Mouse (Mus musculus): ENCODE data around the gene Colca2. TPM values are rescaled to one million over a fixed set of nuclear protein-coding genes. Genes with fewer than 3 reads are reported as not detected.

The Colca2 gene
- polyA plus RNA-seq, 1 experiment, result 7.2 TPM

DNA sequence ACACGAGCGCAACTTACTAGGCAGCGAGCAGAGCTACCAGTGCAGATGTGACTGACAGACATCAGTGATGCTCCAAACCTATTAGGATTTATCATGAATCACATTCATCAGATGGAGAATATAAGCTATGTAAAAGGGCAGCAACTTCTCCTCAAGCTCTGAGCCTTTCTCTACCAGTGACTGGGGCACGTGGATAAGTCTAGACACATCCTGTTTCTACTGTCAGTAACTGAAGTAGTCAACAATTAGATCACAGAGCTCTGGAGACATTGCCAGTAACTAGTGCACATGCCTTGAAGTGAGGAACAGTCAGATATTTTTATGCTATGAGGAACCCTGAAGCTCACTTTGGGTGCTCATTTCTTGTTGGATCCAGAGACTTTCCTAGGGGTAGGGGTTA is 39.0 kb upstream of the Colca2 start:
- Histone ChIP-seq H3K4me1 (ENCODE audit: control insufficient read depth, insufficient read depth, low read length) (no peaks in the 10 kb centered on the region), H3K36me3 (ENCODE audit: control insufficient read depth, insufficient read depth, low read length) (no peaks in the 10 kb centered on the region), H3K27me3 (ENCODE audit: control insufficient read depth, insufficient read depth, low read length) (no peaks in the 10 kb centered on the region), H3K4me3 (ENCODE audit: control insufficient read depth, low read depth, low read length) (no peak overlapping the region), H3K27ac (ENCODE audit: control insufficient read depth, insufficient read depth, low read depth, low read length) (no peak overlapping the region)
- TF ChIP-seq CTCF (IDR thresholded peaks at IDR 0.05; ENCODE audit: control insufficient read depth, insufficient read depth, insufficient replicate concordance, low read depth, low read length) (no peak), POLR2A (IDR thresholded peaks at IDR 0.05; ENCODE audit: control insufficient read depth, low read depth, low read length) (no peak)

DNA sequence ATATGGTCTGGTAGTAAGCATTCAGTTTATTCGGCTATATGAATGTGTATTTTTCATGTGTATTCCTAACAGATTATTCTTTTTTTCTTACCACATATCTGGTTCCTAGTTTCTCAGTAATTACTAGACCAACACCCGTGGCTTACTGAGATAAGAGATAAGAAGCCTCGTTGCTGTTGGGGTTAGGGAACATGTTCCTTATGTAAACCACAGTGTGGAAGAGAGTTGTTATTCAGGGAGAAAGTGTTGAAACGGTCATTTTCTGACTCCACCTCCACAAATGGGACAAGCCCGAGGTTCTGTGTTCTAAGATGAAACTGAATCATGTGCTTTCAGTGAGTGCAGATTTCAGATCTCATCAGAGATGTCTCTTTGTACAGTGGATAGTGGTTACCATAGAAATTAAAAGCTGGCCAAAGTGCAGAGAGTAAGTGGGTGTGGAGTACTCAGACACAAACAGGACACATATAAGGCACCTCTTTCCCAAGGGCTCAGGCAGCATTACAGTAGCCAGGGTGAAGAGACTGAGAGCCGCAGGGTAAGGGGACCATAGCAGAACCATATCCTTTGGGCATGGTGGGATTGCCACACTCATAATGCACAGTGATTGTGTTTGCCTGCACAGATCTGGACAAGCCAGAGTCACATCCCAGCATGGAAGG is 37.2 kb upstream of the Colca2 start:
- Histone ChIP-seq H3K4me3 (ENCODE audit: control insufficient read depth, low read depth, low read length) (no peak overlapping the region), H3K4me1 (ENCODE audit: control insufficient read depth, insufficient read depth, low read length) (no peaks in the 10 kb centered on the region), H3K36me3 (ENCODE audit: control insufficient read depth, insufficient read depth, low read length) (no peaks in the 10 kb centered on the region), H3K27me3 (ENCODE audit: control insufficient read depth, insufficient read depth, low read length) (no peaks in the 10 kb centered on the region), H3K27ac (ENCODE audit: control insufficient read depth, insufficient read depth, low read depth, low read length) (no peak overlapping the region)
- TF ChIP-seq POLR2A (IDR thresholded peaks at IDR 0.05; ENCODE audit: control insufficient read depth, low read depth, low read length), result no peak
- TF ChIP-seq CTCF (IDR thresholded peaks at IDR 0.05; ENCODE audit: control insufficient read depth, insufficient read depth, insufficient replicate concordance, low read depth, low read length), result no peak

DNA sequence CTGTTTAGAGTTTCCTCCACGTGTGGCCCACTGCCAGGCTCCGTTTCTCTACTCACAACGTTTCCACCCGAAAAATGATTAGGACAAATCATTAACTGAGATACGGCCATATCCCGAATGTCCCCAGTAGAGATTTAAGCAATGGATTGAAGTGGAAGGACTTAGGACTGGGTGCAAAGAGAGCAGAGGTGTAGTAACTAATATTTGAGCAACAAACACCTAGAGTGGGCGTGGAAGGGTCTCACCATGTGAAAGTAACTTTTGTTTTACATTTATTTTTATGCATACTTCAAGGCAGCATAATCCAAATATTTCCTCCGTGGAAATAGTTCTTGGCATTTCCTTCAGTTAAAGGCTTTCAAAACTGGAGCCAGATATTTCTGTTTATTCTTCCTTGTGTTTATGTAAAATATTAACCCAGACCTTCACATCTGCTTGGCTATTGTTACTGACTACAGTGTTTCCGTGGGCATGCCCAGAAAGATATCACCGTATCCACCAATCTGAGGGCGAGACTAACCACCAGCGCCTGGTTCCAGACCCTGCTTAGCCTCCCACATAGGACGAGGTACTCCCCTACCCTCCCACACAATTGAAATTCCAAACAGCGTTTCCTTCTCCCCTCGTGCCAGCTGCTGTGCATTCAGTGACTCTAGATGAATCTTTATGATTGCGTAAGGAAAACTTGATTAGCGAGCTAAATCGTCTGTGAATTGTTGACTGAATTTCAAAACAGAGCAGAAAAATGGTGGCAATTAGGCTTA is 34.4 kb upstream of the Colca2 start:
- no peaks in the 10 kb centered on the region for H3K36me3 ChIP-seq (ENCODE audit: control insufficient read depth, insufficient read depth, low read length)
- no peaks in the 10 kb centered on the region for H3K27me3 ChIP-seq (ENCODE audit: control insufficient read depth, insufficient read depth, low read length)
- H3K4me1 ChIP-seq (ENCODE audit: control insufficient read depth, insufficient read depth, low read length), result no peaks in the 10 kb centered on the region
- no peak overlapping the region for H3K27ac ChIP-seq (ENCODE audit: control insufficient read depth, insufficient read depth, low read depth, low read length)
- TF ChIP-seq POLR2A (IDR thresholded peaks at IDR 0.05; ENCODE audit: control insufficient read depth, low read depth, low read length), result no peak
- TF ChIP-seq CTCF (IDR thresholded peaks at IDR 0.05; ENCODE audit: control insufficient read depth, insufficient read depth, insufficient replicate concordance, low read depth, low read length), result no peak
- H3K4me3 ChIP-seq (ENCODE audit: control insufficient read depth, low read depth, low read length), result no peak overlapping the region

DNA sequence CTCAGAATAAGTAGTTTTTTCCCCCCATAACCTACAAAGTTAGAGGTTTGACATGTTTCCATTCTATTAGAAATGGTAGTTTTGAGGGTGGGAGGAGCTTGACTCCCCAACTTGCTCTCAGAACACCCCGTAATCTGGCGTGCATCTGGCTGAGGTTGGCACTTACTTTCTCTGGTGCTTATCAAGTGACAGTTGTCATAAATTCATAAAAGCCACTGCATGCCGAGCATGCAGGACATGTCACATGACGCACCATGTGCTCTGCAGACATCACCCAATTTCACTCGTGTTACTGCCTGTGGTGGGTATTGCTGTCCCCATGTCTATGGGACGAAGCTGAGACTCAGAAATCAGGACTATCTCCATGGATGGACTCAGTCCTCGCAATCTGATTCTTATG is 32.1 kb upstream of the Colca2 start:
- Histone ChIP-seq H3K36me3 (ENCODE audit: control insufficient read depth, insufficient read depth, low read length) (no peaks in the 10 kb centered on the region), H3K4me1 (ENCODE audit: control insufficient read depth, insufficient read depth, low read length) (no peaks in the 10 kb centered on the region), H3K27me3 (ENCODE audit: control insufficient read depth, insufficient read depth, low read length) (no peaks in the 10 kb centered on the region), H3K27ac (ENCODE audit: control insufficient read depth, insufficient read depth, low read depth, low read length) (no peak overlapping the region), H3K4me3 (ENCODE audit: control insufficient read depth, low read depth, low read length) (no peak overlapping the region)
- TF ChIP-seq POLR2A (IDR thresholded peaks at IDR 0.05; ENCODE audit: control insufficient read depth, low read depth, low read length) (no peak), CTCF (IDR thresholded peaks at IDR 0.05; ENCODE audit: control insufficient read depth, insufficient read depth, insufficient replicate concordance, low read depth, low read length) (no peak)

DNA sequence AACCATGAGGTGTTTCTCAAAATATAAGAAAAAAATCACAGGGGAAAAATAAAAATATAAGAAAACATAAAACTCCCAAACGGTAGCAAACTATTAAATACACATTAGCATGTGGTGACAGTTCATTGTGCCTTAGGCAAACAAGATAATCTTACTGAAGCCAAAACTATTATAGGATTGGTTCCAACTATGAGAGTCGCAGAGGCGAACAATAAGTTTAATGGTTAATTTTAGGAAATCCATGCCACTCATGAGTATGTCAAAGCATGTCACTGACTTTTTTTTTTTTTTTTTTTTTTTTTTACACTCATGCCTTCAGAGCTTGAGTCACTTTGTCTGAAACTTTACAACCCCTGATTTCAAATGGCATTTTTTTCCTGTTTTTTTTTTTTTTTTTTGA is 28.0 kb upstream of the Colca2 start:
- no peaks in the 10 kb centered on the region for H3K36me3 ChIP-seq (ENCODE audit: control insufficient read depth, insufficient read depth, low read length)
- no peaks in the 10 kb centered on the region for H3K27me3 ChIP-seq (ENCODE audit: control insufficient read depth, insufficient read depth, low read length)
- TF ChIP-seq CTCF (IDR thresholded peaks at IDR 0.05; ENCODE audit: control insufficient read depth, insufficient read depth, insufficient replicate concordance, low read depth, low read length) (no peak), POLR2A (IDR thresholded peaks at IDR 0.05; ENCODE audit: control insufficient read depth, low read depth, low read length) (no peak)
- H3K4me3 ChIP-seq (ENCODE audit: control insufficient read depth, low read depth, low read length), result no peak overlapping the region
- H3K27ac ChIP-seq (ENCODE audit: control insufficient read depth, insufficient read depth, low read depth, low read length), result no peak overlapping the region
- no peaks in the 10 kb centered on the region for H3K4me1 ChIP-seq (ENCODE audit: control insufficient read depth, insufficient read depth, low read length)

DNA sequence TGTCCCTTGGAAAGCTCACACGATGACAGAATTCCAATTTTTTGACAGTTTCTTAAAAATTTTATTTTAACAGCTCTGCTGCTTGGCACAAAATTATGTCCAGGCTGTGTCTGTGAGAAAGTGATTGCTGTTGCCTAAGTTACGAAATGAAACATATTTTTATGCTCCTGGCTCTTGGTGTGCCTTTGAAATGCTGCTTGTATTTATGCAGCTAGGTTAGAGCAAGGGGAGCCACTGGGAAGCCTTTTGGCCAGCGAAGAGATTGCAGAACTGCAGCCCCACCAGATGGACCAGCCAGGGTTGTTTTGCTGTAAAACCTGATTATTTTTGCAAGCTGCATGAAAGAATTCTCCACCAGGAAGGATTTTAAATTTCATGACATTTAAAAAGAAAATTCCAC is 26.8 kb upstream of the Colca2 start:
- no peaks in the 10 kb centered on the region for H3K4me1 ChIP-seq (ENCODE audit: control insufficient read depth, insufficient read depth, low read length)
- no peak overlapping the region for H3K4me3 ChIP-seq (ENCODE audit: control insufficient read depth, low read depth, low read length)
- H3K27ac ChIP-seq (ENCODE audit: control insufficient read depth, insufficient read depth, low read depth, low read length), result no peak overlapping the region
- H3K27me3 ChIP-seq (ENCODE audit: control insufficient read depth, insufficient read depth, low read length), result no peaks in the 10 kb centered on the region
- H3K36me3 ChIP-seq (ENCODE audit: control insufficient read depth, insufficient read depth, low read length), result no peaks in the 10 kb centered on the region
- TF ChIP-seq CTCF (IDR thresholded peaks at IDR 0.05; ENCODE audit: control insufficient read depth, insufficient read depth, insufficient replicate concordance, low read depth, low read length) (no peak), POLR2A (IDR thresholded peaks at IDR 0.05; ENCODE audit: control insufficient read depth, low read depth, low read length) (no peak)

DNA sequence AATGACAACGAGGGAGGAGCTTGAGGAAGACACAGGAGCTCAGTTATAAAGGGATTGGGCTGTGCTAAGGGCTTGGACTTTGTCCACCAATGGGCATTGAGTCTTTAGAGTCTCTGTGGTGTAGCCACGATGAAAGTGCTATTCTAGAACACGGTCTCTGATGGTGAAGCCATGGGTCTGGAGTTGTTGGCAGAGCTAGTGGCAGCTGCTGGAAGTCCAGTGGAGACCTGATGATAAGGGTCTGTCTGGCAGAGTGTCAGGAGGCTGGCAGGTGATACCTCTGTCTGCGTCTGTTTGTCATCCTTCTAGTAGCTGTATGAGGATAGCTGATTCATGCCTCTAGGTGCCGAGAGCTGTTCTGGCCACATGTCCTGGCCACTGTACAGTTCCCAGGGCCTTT is 25.6 kb upstream of the Colca2 start:
- H3K4me1 ChIP-seq (ENCODE audit: control insufficient read depth, insufficient read depth, low read length), result no peaks in the 10 kb centered on the region
- H3K4me3 ChIP-seq (ENCODE audit: control insufficient read depth, low read depth, low read length), result no peak overlapping the region
- no peak overlapping the region for H3K27ac ChIP-seq (ENCODE audit: control insufficient read depth, insufficient read depth, low read depth, low read length)

More for the DNA sequence above, 25.6 kb upstream of the Colca2 start:
- Histone ChIP-seq H3K27me3 (ENCODE audit: control insufficient read depth, insufficient read depth, low read length) (no peaks in the 10 kb centered on the region), H3K36me3 (ENCODE audit: control insufficient read depth, insufficient read depth, low read length) (no peaks in the 10 kb centered on the region)
- no peak for TF ChIP-seq POLR2A (IDR thresholded peaks at IDR 0.05; ENCODE audit: control insufficient read depth, low read depth, low read length)
- TF ChIP-seq CTCF (IDR thresholded peaks at IDR 0.05; ENCODE audit: control insufficient read depth, insufficient read depth, insufficient replicate concordance, low read depth, low read length), result no peak
